Mouse (Mus musculus): Measurements from ENCODE around the gene Ptgir.

The Ptgir gene

DNA sequence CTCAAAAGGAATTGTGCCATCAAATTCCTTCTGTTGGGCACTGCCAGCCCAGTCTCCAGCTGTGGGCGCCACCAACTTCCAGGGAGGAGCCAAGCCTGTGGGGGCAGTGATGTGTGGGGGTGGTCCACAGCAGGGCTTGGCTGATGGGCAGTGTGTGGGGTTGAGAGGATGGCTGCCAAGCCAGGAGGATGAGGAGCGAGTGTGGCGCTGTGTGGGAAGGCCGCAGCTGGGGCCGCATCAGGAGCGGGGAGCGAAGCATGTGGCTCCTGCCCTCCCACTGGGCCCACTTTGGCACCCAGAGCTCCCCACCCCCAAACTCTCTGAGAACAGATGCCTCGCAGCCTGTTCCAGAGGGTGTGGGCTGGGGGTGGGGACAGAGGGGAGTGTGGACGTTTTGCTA, 11.7 kb downstream of the Ptgir start:
- DNase-seq: no peak

DNA sequence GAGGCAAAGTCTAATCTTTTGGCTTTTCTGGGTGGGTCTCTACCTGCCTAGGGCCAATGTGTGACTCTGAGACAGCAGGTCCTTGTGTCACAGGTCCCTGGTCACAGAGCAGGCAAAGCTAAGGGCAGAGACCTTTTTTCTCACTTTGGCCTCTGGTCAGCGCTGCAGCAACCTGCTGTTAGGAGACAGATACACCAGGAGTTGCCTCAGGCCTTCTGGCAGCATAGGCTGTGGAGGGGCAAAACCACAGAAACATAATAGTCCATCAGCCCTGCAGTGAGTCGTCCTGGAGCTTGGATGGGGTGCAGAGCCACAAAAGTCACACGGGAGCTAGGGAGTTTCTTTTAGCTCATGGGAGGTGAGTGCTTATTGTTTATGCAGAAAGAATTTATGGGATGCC, 12.4 kb downstream of the Ptgir start:
- no peak for DNase-seq

DNA sequence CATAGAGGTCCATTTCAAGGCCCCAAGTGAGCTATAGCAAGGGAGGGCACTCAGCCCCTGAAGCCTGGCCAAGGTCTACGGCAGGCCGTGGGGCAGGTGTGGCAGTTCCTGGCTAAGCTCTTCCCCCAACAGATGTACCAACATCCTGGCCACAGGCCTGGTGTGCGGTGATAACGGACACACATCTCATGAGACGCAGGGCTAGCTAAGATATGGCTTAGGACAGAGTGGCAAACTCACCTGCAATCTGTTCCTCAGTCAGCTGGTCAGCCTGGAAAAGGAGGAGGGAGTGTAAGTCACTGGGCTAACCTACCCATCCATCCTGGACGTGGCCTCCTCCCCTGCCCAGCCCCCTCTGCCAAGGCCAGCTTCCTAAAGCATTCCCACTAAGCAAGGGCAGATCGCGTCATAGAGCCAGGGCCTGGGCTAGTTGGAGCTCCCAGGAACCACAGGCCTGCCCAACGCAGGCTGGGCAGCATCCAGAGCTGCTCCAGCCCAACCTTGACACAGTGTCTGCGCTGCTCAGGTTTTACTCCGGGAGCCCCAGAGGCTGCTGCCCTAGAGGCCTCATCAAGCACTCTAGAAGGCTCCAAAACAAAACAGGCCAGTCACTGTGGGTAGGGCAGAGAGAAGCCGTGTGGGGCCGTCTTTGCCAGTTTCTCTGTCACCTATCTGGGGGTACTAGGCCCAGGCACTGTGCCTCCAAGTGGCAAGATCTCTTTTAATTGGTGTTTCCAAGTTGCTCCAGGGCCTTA, 13.3 kb downstream of the Ptgir start:
- DNase-seq: no peak

DNA sequence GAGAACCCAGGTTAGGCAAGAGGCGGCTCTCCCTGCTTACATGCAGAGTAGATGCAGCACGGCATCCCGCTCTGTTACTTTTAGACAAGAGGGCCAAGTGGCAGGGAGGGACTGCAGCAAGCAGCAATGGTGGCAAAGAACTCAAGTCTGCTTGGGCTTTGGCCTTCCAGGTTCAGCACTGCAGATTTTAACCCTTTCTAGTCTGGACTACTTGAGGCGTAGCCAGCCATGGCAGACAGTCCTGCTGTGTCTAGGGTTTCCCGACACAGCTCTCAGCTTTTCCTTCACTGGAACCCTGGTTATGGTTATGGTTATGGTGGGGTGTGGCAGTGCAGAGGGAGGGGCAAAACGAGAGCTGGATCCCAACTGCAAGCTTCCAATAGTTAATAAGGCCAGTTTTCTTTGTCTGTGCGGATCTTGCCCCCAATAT, 13.9 kb downstream of the Ptgir start:
- no peak for DNase-seq

DNA sequence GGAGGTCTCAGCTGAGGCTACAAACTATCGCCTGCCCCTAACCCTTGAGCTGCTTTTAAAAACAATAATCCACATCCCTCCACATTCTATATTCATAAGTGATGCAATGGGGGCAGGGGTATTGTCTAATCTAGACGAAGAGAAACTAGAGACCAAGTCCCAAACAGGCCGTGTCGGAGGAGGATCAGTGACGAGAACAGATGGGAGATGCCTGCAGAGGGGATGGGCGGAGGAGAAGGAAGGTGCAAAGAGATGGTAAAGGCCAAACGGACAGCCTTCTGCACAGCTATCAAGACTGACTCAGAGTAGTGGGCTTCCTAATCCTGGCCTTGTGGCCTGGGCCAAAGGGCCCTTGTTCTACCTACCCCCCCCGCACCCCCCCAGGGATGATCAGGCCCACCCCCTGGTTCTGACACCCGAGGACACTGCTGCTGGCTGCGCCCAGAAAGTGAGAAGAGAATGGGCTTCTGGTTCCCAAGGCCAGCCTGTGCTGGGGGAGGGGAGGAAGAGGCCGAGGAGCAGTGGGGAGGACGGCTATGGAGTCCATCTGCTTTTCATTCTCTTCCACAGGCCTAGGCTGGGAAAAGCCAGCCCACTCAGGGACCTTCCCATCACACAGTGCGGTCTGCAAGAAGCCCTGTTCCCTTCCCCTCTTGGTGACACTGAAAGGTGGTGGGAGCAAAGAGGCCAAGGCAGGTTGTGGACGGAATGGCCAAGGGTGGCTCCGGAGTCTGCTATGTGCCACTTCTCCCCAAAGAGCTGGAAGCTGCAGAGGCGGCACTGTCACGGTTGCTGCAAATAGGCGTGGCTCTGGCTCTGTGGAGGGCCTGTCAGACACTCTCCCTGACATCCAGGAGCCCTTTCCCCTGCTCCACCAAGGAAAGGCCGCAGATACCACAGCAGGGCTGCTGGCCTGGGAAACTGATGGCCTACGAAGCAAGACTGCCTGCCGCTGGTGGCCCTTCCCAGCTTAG, 14.8 kb downstream of the Ptgir start:
- no peak for DNase-seq

DNA sequence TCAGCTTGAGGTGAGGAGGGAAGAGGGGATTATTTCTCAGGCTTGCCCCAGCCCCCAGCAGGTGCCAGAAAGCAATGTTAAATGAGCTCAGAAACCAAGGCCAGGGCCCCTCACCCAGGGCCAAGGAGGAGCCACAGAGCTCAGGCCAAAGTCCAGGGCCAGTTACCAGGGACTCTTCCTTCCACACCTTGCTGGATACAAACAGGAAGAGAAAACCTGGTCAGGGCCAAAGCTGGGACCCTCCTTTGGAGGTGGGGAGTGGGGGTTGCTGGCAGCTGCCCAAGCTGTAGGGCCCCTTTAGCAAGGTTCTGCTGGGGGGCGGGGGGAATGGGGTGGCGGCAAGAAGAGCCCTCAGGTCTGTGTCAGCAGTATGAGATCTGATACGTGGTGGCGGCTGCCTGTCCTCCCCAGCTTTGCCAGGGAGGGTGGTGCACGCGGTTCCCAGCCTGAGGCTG, 15.6 kb downstream of the Ptgir start:
- peak in 1 of 2 experiments; percentile 63 for DNase-seq

DNA sequence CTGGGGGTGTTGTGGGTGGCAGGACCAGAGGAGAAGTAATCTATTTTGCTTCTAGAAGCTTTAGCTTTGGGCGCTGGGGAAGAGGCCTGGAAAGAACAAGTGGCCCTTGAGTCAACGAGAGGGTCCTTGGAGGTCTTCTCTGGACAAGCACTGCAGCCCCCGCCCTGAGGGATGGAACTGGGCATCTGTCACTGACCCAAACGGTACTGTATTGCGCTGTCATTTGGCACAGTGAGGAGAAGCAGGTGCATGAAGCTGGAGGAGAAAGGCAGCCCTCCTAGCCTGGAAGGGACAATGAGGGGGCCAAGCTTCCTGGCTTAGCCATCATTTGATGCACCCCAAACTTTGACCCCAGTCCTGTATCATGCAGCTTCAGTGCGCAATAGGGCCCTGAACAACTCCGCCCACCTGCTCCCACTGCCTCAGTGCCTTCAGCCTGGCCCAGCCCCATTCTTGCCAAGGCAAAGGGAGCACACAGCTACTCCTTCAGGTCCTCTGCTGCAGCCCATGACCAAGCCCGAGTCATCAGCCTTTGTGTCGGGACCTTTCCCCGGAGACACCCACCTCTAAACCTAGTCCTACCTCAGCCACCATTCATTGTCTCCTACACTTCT, 16.2 kb downstream of the Ptgir start:
- peak in 1 of 2 experiments; percentile 53 for DNase-seq

DNA sequence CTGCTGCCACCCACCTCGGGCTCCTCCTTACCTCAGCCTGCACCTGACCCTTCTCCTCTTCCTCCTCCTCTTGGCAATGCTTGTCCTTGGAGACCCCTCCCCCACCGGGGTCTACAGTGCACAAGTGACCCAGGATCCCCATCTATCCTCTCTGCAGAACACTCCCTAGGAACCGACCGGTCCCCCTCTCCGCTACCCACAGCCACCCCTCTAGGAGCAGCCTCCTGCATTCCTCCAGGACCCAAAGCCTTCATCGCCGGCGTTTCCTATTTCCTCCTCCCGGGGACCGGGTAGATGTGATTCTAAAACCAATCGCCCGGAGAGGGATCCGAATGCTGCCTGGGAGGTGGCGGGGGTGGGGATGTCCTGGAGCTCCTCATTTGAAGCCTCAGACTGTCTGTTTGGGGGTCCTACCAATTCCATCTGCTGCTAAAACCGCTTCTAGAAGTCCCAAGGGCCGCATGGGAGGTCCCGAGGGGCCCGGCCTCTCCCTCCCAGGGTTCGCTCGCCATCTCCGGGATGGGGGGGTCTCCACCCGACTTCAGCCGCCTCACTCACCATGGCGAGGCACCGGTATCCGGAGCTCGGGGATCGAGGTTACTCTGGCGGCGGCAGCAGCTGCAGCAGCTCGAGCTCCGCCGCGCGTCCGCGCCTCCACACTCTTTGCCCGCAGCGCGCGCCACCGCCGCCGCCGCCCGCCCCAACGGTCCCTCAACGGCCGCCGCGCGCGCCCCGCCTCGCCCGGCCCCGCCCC, 17.2 kb downstream of the Ptgir start:
- peak in 1 of 2 experiments; percentile 39 for DNase-seq

DNA sequence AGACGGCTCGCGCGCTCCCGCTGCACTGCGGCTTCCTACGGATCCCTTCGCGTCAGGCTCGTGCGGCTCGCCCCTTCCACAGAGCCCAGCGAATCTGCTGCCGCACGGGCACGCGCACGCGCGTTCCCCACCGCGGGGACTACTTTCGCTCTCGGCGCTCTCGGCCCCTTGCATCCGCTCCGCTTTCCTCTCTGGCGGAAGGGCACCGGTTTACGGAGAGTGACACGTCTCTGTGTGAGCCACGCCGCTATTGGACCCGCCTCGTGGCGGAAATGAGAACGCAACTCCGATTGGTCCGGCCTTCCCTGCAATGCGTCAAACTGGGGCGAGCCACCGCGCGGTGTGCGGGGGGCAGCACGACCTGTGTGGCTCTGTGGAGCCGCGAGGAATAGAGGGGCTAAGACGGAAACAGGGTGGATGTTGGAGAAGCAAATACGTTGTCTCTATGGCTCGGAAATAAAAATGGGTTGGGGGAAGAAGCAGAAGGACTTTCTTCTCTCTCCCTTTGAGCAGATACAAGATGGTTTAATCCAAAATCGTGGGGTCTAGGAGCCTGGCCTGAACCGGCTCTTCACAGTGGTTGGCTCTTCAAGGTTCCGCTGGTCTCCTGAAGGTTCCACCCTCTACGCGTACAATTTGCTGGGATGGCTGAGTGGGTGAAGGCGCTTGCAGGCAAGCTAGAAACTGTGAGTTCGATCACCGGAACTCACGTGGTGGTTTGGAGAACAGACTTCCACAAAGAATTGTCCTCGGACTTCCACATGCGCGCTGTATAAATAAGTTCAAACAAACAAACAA, 17.9 kb downstream of the Ptgir start, which contains the start of gene Calm3:
Calm3 (minus strand) TSS at position 78 of the 798 bp plus-strand sequence.
- peak; percentile 99 for DNase-seq

DNA sequence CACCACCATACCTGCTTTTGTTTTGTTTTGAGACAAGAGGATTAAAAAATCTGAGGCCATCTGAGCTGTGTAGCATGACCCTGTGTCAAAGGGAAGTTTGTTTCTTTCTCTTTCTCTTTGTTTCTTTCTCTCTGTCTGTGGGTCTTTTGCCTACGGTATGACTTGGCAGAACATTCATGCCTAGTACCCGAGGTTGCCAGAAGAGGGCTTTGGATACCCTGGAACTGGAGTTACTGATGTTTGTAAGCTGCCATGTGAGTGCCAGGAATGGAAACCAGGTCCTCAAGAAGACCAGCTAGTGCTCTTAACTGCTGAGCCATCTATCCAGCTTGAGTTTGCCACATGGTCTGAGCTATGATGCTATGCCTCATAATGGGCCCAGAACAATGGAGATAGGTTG, 22.1 kb downstream of the Ptgir start:
- DNase-seq: no peak

DNA sequence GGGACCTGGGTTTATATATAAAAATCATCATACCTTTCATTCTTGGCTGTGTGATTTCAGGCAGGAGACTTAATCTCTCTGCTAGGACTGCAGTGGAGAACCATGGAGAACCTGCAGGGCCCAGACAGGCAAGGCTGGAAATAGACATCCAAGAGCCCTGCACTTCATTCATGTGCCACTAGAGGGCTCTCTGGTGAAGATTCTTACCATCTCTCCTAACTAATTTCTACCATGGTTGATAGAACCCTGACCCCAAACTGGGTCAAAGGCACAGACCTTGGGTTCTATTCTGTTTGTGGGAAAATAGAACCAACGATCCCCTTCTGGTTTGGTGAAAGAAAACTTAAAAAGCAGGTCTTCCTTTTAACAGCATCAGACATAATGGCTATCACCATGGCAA, 24.6 kb downstream of the Ptgir start:
- peak in 1 of 2 experiments; percentile 80 for DNase-seq

DNA sequence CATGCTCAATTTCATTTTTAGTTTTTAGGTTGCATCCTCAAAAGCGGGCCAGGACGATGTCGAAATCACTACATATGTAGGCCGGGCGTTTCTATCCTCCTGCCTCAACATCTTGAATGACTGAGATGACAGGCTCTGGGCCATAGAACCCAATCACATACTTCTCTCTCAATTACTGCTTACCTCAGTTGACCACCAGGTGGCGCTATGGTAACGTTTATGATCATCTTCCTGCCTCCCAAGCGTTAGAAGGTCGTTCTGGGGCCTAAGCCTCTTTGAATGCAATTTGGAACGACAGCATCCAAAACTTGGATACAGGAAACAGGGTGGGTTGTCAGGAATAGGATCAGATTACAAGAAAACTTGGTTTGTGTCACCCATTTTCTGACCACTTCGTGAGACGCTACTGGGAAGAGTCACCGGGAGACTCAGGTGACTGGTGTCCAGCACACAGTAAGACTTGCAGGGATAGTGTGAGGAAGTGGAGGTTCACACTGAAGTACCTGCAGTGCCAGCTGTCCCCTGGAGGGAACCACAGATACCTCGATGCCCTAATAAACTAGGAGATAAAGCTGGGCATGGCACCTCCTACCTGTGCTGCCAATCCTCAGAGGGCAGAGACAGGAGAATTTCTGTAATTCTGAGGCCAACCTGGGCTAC, 25.8 kb downstream of the Ptgir start:
- peak; percentile 71 to 89 for DNase-seq

DNA sequence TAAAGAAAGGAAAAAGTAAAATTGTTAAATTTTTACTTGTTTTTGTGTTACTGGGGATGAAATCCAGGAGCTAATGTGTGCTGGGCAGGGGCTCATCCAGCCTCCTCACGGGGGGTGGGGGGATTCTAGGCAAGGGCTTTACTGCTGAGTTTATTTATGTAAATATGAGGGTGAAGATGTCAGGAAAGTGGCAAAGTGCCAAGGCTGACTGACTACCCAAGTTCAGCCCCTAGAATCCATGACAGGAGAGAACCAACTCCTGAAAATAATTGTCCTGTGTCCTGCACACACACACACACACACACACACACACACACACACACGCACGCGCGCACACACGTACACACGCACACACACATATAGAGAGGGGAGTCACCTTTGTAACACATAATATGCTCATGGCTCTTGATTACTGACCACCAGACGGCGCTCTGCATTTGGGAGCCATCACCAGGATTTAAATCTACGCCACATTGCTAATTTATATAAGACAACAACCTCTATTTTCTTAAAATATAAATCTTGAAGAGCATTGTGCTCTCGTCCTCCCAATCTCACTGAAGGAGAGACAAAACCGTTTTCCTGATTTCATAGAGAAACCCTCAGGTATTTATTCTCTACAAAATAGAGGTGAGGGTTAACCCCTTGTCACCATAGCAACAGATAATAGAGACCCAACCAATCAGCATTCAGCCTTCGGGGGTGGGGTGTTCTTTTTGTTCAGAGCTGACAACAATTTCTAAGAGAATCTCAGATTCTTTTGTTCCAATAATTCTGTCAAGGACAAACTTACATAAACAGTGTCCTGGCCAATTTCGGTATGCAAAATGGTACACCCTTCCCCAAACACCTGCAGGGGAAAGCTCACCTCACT, 26.7 kb downstream of the Ptgir start:
- peak in 1 of 2 experiments; percentile 43 for DNase-seq

DNA sequence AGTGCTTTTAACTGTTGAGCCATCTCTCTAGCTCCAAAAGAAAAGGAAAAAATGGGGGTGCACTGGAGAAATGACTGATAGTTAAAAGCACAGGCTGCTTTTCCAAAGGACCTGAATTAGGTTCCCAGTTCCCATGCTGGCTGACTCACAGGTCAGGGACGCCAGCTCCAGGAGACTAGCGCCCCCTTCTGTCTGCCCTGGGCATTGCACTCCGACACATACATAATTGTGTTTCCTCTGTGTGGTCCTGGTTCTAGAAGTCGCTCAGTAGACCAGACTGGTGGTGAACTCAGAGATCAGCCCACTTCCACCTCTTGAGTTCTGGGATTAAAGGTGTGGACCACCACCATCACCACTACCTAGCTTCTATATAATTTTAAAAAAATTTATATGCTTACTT, 31.0 kb downstream of the Ptgir start:
- no peak for DNase-seq

DNA sequence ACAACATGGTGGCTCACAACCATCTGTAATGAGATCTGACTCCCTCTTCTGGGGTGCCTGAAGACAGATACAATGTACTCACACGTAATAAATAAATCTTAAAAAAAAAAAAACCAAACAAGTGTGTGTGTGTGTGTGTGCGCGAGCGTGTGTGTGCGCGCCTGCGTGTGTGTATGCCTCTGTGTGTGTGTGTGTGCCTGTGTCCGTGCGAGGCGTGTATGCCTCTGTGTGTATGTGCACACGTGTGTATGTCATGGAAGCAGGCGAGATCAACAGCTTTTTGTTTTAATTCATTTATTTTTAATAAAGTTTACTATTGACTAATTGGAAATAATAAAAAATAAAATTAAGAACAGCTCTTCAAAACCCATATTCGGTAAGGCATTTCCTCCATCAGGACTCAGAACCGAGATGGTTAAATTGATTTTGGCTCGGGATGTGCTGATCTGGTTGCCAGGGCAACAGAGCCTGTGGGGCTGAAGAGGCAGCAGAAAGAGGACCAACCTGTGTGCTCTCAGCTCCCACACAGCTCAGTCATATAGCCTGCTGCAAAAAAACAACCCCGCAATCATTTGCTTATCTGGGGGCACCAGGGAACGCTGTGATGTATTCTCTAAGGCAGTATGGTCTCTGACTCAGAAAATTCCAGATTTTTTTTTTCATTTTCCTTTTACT, 32.0 kb downstream of the Ptgir start:
- no peak for DNase-seq

DNA sequence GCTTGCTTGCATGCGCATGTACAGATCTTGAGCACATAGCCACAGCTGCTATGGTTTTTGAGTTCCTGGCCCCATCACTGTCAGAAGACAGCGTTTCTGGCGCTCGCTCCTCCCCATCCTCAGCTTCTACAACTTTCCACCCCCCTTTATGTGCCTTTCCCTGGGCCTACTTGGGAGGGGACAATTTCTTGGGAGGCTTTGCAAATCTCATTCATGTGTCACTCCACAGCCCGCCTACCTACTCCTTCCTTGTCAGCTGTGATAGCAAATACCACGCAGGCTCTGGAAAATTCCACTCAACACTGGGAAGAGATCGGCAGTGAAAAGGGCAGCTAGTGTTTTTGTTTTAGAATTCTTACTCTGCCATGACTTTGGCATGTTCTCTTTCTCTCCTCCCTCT, 34.0 kb downstream of the Ptgir start:
- DNase-seq: peak in 1 of 2 experiments; percentile 49

DNA sequence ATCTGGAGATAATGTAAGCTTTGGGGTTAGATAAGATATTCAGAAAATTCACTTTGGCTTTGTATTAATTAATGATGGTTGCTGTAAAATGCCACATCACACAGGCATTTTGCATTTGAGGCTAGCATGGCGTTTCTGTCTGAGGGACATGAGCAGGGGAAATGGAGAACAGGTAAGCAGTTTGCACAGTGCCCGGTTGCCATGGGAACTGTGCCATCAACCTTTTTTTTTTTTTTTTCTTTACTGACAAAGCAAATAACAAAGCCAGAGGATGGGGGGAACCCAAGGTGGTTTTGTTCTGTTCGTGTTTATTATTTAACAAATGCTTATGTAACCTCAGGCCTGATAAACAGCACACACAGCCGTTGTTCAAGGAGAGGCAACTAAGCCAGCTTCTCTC, 36.6 kb downstream of the Ptgir start:
- no peak for DNase-seq

DNA sequence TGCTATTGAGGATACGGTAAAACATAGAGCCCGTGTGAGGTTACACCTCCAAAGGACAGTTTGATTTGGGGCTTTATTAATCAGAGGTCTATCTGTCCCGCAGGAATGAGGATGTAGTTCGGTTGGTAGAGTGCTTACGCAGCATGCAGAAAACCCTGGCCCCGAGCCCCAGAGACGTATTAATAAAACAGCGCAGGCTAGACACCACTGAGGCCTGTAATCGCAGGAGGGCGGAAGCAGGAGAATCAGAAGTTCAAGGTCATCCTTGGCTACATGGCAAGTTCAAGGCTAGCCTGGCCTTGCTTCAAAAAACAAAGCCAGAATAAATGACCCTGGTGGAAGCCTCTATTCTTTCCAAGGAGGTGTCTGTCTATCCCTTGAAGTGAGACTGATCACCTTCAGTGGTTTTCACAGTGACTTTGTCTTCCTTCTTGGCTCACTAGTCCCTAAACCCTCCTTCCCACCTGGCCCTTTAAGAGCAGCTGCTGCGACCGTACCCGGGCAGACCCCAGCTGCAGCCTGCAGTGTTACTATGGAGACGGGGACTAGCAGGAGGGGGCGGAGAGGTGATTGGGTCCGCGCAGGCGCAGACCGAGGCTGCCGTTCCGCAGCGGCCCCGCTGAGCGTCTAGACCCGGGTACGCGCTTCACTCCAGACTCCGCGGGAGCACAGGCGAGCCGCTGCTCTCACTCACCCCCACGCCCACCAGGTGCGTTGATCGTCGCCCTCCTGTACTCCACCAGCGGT, 37.9 kb downstream of the Ptgir start, which contains the start of gene Pnmal2:
Pnmal2 (plus strand) TSS at position 622 of the 747 bp plus-strand sequence.
- peak; percentile 61 to 79 for DNase-seq

Measured in kidney, adult 8-10 months (tissue).